Mouse (Mus musculus) cerebellum, postnatal 4 days (tissue): ENCODE measurements at regions not wholly inside any gene's neighbourhood (a gene's known extent, or its start where the extent isn't known, plus 50 kb on each side); places are given as distances from the start of the nearest gene placed in this dataset.

ENCODE experiments used
- DNase-seq, 2 experiments: peaks; one replicate each; pipeline ENCODE4 v3.0.0; 2022; ENCODE audit warnings: low spot score in 2 of 2, mixed read lengths in 1 of 2

- no peak for DNase-seq
These were observed 61.9 kb downstream of the Pdcl3 start for GRCm38 (mm10) chr1:39047316-39047715.

- DNase-seq = no peak
These were observed 71.9 kb downstream of the Pdcl3 start for GRCm38 (mm10) chr1:39057304-39057703.

GRCm38 (mm10) chr1:39062509-39062908, 77.1 kb downstream of the Pdcl3 start:
- no peak for DNase-seq

- no peak for DNase-seq
These were observed 78.4 kb downstream of the Pdcl3 start for GRCm38 (mm10) chr1:39063666-39064385.

- DNase-seq = no peak
These were observed 79.4 kb downstream of the Pdcl3 start for GRCm38 (mm10) chr1:39064781-39065180.

- no peak for DNase-seq
These were observed 82.5 kb downstream of the Pdcl3 start for GRCm38 (mm10) chr1:39067901-39068300.

- no peak for DNase-seq
These were observed 83.8 kb downstream of the Pdcl3 start for GRCm38 (mm10) chr1:39069086-39069655.

GRCm38 (mm10) chr1:39069676-39070075, 84.3 kb downstream of the Pdcl3 start:
- DNase-seq = no peak

- no peak for DNase-seq
These were observed 90.6 kb downstream of the Pdcl3 start for GRCm38 (mm10) chr1:39075966-39076365.

GRCm38 (mm10) chr1:39078584-39079315, 93.3 kb downstream of the Pdcl3 start:
- no peak for DNase-seq

GRCm38 (mm10) chr1:39083911-39084826, 98.8 kb downstream of the Pdcl3 start:
- DNase-seq = no peak

GRCm38 (mm10) chr1:39086273-39086672, 100.9 kb downstream of the Pdcl3 start:
- DNase-seq = peak in 1 of 2 experiments; percentile 12

GRCm38 (mm10) chr1:39089875-39090274, 103.7 kb upstream of the Npas2 start:
- DNase-seq = no peak

GRCm38 (mm10) chr1:39091121-39091520, 102.4 kb upstream of the Npas2 start:
- no peak for DNase-seq

GRCm38 (mm10) chr1:39091638-39092037, 101.9 kb upstream of the Npas2 start:
- DNase-seq = no peak

- no peak for DNase-seq
These were observed 100.2 kb upstream of the Npas2 start for GRCm38 (mm10) chr1:39093291-39093690.

GRCm38 (mm10) chr1:39094001-39094400, 99.5 kb upstream of the Npas2 start:
- no peak for DNase-seq

- DNase-seq = no peak
These were observed 97.6 kb upstream of the Npas2 start for GRCm38 (mm10) chr1:39095901-39096300.

GRCm38 (mm10) chr1:39096726-39097125, 96.8 kb upstream of the Npas2 start:
- no peak for DNase-seq

- no peak for DNase-seq
These were observed 96.0 kb upstream of the Npas2 start for GRCm38 (mm10) chr1:39097499-39097898.

GRCm38 (mm10) chr1:39098154-39098553, 95.4 kb upstream of the Npas2 start:
- DNase-seq = no peak

GRCm38 (mm10) chr1:39099246-39099645, 94.3 kb upstream of the Npas2 start:
- no peak for DNase-seq
